Mouse (Mus musculus) urinary bladder, postnatal 14 days (tissue): ENCODE data around the gene Ccn5.

ENCODE experiments used
- DNase-seq: peaks from one replicate; pipeline ENCODE4 v3.0.0; 2021; ENCODE audit warnings: low spot score

Ccn5 gene

GRCm38 (mm10) chr2:163820607-163821006 lies at the start of gene Ccn5:
TSS of gene Ccn5 (plus strand) at chr2:163820861.
- DNase-seq = peak; percentile 76

GRCm38 (mm10) chr2:163776661-163777060 lies 44.0 kb upstream of the Ccn5 start:
- no peak for DNase-seq

GRCm38 (mm10) chr2:163777061-163777460 lies 43.6 kb upstream of the Ccn5 start:
- no peak for DNase-seq

GRCm38 (mm10) chr2:163778896-163779295 lies 41.8 kb upstream of the Ccn5 start:
- no peak for DNase-seq

GRCm38 (mm10) chr2:163783368-163783767 lies 37.3 kb upstream of the Ccn5 start:
- no peak for DNase-seq

- DNase-seq = no peak
Observed at GRCm38 (mm10) chr2:163783901-163784300, 36.8 kb upstream of the Ccn5 start.

GRCm38 (mm10) chr2:163787086-163787485 lies 33.6 kb upstream of the Ccn5 start:
- DNase-seq = no peak

- DNase-seq = peak; percentile 20
Observed at GRCm38 (mm10) chr2:163787709-163788108, 33.0 kb upstream of the Ccn5 start.

GRCm38 (mm10) chr2:163788484-163788883 lies 32.2 kb upstream of the Ccn5 start:
- peak; percentile 69 for DNase-seq

GRCm38 (mm10) chr2:163798411-163798810 lies 22.2 kb upstream of the Ccn5 start:
- peak; percentile 58 for DNase-seq

GRCm38 (mm10) chr2:163800832-163801231 lies 19.8 kb upstream of the Ccn5 start:
- peak; percentile 28 for DNase-seq

GRCm38 (mm10) chr2:163801406-163801805 lies 19.3 kb upstream of the Ccn5 start:
- DNase-seq = no peak

- no peak for DNase-seq
Observed at GRCm38 (mm10) chr2:163803838-163804237, 16.8 kb upstream of the Ccn5 start.

GRCm38 (mm10) chr2:163809166-163809565 lies 11.5 kb upstream of the Ccn5 start:
- no peak for DNase-seq

- no peak for DNase-seq
Observed at GRCm38 (mm10) chr2:163809704-163810103, 11.0 kb upstream of the Ccn5 start.

- DNase-seq = no peak
Observed at GRCm38 (mm10) chr2:163813077-163813476, 7.6 kb upstream of the Ccn5 start.

GRCm38 (mm10) chr2:163814739-163815465 lies 5.8 kb upstream of the Ccn5 start:
- no peak for DNase-seq

GRCm38 (mm10) chr2:163823248-163823647 lies 2.6 kb downstream of the Ccn5 start:
- DNase-seq = peak; percentile 50

GRCm38 (mm10) chr2:163823771-163824170 lies 3.1 kb downstream of the Ccn5 start:
- peak; percentile 32 for DNase-seq

- no peak for DNase-seq
Observed at GRCm38 (mm10) chr2:163825861-163826260, 5.2 kb downstream of the Ccn5 start.

- DNase-seq = no peak
Observed at GRCm38 (mm10) chr2:163826494-163826893, 5.8 kb downstream of the Ccn5 start.

- DNase-seq = no peak
Observed at GRCm38 (mm10) chr2:163831163-163831562, 10.5 kb downstream of the Ccn5 start.

- peak; percentile 83 for DNase-seq
Observed at GRCm38 (mm10) chr2:163838043-163838442, 17.4 kb downstream of the Ccn5 start.

- peak; percentile 39 for DNase-seq
Observed at GRCm38 (mm10) chr2:163839519-163839918, 18.9 kb downstream of the Ccn5 start.
